Mouse (Mus musculus): Measurements from ENCODE around the gene B3gnt7. TPM values are rescaled to one million over a fixed set of nuclear protein-coding genes. Genes with fewer than 3 reads are reported as not detected.
"Not testable (repeated sequence)": the region's sequence is repeated elsewhere in the genome, so short reads cannot be mapped to it uniquely, and the experiment has no call there.

Gene B3gnt7
- polyA plus RNA-seq, 1 experiment from 2014 or later = 8.1 TPM

DNA sequence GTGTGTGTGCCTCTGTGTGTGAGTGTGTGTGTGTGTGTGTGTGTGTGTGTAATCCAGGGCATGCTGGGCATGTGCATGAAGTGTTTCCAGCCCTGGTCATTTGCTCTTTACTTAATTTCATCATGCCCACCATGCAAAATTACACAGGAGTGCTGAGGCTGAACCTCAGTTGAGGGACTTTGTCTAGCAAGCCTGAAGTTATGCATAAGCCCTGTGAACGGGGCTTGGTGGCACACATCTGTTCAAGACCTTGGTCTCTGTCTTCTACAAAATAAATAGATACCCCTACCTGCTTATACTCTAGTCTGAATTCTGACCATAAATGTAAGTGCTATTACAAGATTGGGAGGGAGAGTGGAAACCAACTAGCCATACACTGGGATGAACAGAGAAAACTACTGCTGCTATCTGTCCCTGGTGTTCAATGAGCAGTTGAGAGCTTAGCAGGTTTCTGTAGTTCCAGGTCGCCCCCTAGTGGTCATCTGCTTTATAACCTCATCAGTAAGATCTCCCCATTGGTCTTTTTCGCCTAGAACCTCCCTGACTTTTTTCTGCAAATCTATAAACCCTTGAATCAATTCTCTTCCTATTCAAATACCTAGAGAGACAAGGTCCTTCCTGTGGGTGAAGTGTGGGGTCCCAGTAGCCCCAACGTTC, 36.7 kb downstream of the B3gnt7 start:
- H3K27me3 ChIP-seq (ENCODE audit: insufficient read depth, poor library complexity, severe bottlenecking) = no peaks in the 10 kb centered on the region
- H3K36me3 ChIP-seq = no peaks in the 10 kb centered on the region
- peak; percentile 83 for DNase-seq (ENCODE audit: low spot score)
- no peak overlapping the region for H3K27ac ChIP-seq
- H3K4me1 ChIP-seq = no peaks in the 10 kb centered on the region
- 27% methylated on average over 4 of the region's 4 CpGs for WGBS
- no peaks in the 10 kb centered on the region for H3K9me3 ChIP-seq
- no peak overlapping the region for H3K4me3 ChIP-seq

DNA sequence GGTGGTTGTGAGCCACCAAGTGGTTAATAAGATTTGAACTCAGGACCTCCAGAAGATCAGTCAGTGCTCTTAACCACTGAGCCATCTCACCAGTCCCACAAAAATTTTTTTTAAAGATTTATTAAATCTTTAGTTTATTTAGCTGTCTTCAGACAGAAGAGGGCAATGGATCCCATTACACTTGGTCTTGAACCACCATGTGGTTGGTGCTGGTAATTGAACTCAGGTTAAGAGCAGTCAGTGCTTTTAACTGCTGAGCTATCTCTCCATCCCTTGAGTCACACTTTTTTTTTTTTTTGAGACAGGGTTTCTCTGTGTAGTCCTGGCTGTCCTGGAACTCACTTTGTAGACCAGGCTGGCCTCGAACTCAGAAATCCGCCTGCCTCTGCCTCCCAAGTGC, 38.5 kb downstream of the B3gnt7 start:
- not testable (repeated sequence) for H3K27ac ChIP-seq; H3K9me3 ChIP-seq; H3K27me3 ChIP-seq (ENCODE audit: insufficient read depth, poor library complexity, severe bottlenecking); H3K36me3 ChIP-seq; H3K4me1 ChIP-seq; H3K4me3 ChIP-seq; DNase-seq (ENCODE audit: low spot score)
- WGBS = 93% methylated on average over 2 of the region's 2 CpGs

DNA sequence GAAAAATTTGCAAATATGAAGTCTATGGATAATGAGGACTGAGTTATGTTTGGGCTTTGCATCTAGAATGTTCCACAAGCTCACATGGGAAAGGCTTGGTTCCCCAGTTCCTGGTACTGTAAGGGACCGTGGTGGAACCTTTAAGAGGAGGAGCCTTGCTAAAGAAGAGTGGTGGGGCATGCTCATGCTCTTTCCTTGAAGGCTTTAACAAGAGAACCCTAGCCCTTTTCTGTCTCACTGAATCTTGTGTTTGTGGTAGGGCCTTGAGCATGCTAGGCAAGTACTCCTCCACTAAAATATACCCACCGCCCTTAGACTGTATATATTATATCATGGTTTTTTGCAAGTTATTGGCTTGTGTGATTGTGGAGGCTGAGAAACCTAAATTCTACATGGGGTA, 39.7 kb downstream of the B3gnt7 start:
- no peaks in the 10 kb centered on the region for H3K4me1 ChIP-seq
- H3K9me3 ChIP-seq = no peaks in the 10 kb centered on the region
- 84% methylated on average over 2 of the region's 2 CpGs for WGBS
- H3K27ac ChIP-seq = no peak overlapping the region
- no peak for DNase-seq (ENCODE audit: low spot score)
- peaks cover 11% of the 10 kb centered on the region for H3K36me3 ChIP-seq
- H3K4me3 ChIP-seq = no peak overlapping the region
- H3K27me3 ChIP-seq (ENCODE audit: insufficient read depth, poor library complexity, severe bottlenecking) = no peaks in the 10 kb centered on the region

DNA sequence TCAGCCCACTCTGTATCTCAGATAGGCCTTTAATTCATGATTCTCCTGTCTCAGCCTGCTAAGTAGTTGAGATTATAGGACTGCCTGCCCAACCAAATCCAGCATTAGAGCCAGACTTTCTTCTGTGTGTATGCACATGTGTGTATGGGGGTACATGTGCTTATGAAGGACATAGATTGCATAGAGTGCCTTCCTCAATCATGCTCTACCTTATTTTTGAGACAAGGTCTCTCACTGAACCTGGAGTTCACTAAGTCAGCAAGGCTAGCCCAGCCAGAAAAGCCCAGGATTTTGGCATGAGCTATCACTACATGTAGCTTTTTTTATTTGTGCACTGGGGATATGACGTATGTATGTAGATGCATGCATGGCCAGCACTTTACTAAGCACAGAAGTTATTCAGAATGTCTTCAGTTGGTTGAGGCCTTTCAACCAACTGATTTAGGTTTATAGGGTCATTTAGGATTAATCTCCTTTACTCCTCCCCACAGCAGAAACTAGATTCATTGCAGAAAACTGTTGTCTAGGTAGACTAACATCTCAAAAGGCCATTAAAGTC, 40.5 kb downstream of the B3gnt7 start:
- WGBS = 98% methylated on average over 1 of the region's 1 CpGs
- no peak overlapping the region for H3K4me3 ChIP-seq
- H3K36me3 ChIP-seq = peaks cover 19% of the 10 kb centered on the region
- no peaks in the 10 kb centered on the region for H3K9me3 ChIP-seq
- H3K27me3 ChIP-seq (ENCODE audit: insufficient read depth, poor library complexity, severe bottlenecking) = no peaks in the 10 kb centered on the region
- no peaks in the 10 kb centered on the region for H3K4me1 ChIP-seq
- H3K27ac ChIP-seq = no peak overlapping the region
- DNase-seq (ENCODE audit: low spot score) = no peak

DNA sequence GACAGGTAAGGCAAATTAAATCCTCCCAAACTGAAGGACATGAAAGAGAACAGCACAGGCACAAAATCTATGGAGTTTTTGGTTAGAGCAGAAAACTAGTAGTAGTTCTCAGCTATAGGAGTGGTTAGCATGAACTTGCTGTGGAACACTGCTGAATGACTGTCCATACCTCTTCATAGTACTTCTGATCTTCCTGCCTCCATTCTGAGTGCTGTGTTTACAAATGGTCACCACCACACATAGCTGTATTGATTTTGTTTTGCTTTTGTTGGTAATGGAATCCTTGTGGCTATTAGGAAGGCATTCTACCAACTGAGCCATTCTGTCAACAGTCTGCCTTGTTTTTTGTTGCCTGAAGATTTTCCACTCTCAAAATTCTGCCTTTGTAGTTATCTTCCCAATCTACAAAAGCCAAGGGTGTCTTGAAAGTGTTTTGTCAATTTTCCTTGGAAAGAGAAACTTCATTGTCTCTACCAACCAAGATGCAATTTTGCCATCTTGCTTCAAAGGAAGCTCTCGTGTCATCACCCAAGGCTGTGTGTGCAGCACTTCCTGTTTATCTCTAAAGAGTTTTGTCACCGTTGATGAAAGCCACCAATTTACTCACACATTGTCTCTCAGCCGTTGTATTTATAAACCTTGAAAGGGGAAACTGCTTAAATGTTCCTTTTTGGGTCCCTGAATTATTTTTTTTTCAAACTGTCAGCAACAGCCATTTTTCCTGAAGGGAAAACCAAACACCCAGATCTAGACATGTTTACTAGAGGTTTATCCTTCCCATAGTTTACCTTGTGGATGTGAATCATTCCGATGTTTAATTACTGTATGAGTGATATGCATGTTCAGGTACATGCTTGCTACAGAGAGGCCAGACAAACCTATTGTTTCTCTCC, 41.6 kb downstream of the B3gnt7 start:
- no peak overlapping the region for H3K27ac ChIP-seq
- 61% methylated on average over 4 of the region's 4 CpGs for WGBS

DNA sequence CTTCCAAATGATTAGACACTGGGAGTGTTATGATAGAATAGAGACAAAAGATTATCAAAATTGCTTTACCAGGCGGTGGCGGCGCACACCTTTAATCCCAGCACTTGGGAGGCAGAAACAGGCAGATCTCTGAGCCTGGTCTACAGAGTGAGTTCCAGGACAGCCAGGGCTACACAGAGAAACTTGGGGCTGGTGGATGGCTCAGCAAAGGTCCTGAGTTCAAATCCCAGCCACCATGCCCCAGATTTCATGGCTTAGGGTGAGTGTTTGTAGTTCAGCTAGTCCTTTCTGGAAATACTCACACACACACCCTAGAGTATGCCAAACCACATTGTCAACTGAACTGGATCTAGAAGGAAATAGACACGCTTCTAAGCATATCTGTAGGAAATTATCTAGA, 42.4 kb downstream of the B3gnt7 start:
- peaks cover 38% of the 10 kb centered on the region for H3K36me3 ChIP-seq
- DNase-seq (ENCODE audit: low spot score) = no peak
- H3K9me3 ChIP-seq = no peaks in the 10 kb centered on the region
- H3K4me3 ChIP-seq = no peak overlapping the region
- 85% methylated on average over 4 of the region's 4 CpGs for WGBS
- no peaks in the 10 kb centered on the region for H3K27me3 ChIP-seq (ENCODE audit: insufficient read depth, poor library complexity, severe bottlenecking)
- H3K27ac ChIP-seq = no peak overlapping the region
- H3K4me1 ChIP-seq = no peaks in the 10 kb centered on the region

More for the DNA sequence above, 41.6 kb downstream of the B3gnt7 start:
- H3K36me3 ChIP-seq = peaks cover 30% of the 10 kb centered on the region
- H3K4me3 ChIP-seq = no peak overlapping the region
- no peak for DNase-seq (ENCODE audit: low spot score)
- no peaks in the 10 kb centered on the region for H3K27me3 ChIP-seq (ENCODE audit: insufficient read depth, poor library complexity, severe bottlenecking)
- H3K4me1 ChIP-seq = no peaks in the 10 kb centered on the region
- no peaks in the 10 kb centered on the region for H3K9me3 ChIP-seq

DNA sequence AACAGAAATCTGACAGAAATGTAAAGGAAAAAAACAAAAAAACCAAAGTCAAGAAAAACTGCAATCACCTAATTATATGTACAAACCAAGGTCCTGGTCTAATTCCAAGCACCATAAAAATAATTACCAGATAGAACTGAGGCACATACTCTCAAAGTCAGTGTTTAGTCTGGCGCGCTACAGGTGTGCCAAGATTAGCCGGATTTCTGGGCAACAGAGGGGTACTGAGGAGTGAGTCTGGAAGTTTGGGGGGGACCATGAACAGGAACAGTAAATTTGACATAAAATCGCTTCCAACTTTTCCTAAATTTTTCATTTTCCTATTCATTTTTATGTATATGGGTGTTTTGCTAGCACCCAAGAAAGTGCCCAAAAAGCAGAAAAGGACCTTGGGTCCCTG, 43.3 kb downstream of the B3gnt7 start:
- no peak for DNase-seq (ENCODE audit: low spot score)
- peaks cover 47% of the 10 kb centered on the region for H3K36me3 ChIP-seq
- H3K27me3 ChIP-seq (ENCODE audit: insufficient read depth, poor library complexity, severe bottlenecking) = no peaks in the 10 kb centered on the region
- 94% methylated on average over 4 of the region's 4 CpGs for WGBS
- no peaks in the 10 kb centered on the region for H3K9me3 ChIP-seq
- no peaks in the 10 kb centered on the region for H3K4me1 ChIP-seq
- H3K4me3 ChIP-seq = no peak overlapping the region
- H3K27ac ChIP-seq = no peak overlapping the region

DNA sequence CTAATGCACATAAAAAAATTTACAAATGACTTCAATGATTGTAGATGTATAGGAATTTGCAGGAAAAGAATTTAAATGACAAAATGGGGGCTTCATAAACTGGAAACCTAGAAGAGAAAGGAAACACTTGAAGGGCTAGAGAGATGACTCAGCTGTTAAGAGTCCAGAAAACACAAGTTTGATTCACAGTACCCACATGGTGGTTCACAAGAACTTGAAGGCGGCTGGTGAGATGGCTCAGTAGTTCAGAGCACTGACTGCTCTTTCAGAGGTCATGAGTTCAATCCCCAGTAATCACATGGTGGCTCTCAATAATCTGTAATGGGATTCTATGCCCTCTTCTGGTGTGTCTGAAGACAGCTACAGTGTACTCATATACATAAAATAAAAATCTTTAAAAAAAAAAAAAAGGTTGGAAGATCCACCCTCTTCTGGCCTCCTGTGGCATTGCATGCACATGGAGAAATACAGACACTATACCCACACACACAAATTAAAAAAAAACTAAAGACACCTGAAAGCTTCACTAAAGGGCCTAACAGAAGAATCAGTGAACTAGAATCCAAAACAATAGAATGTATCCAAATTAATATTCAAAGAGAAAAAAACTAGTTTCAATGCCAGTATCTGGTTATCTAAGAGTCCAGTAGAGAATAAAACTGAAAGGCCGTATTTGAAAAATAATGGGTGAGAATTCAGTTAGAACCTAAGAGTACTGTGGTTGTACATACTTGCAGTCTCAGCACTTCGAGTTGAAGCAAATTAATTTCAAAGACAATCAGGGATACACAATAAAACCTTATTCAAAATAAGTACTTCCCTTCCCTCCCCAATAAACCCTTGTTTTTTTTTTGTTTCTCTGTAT, 44.5 kb downstream of the B3gnt7 start:
- Histone ChIP-seq H3K27ac (no peak overlapping the region), H3K36me3 (peaks cover 59% of the 10 kb centered on the region), H3K4me3 (no peak overlapping the region), H3K4me1 (no peaks in the 10 kb centered on the region), H3K27me3 (ENCODE audit: insufficient read depth, poor library complexity, severe bottlenecking) (no peaks in the 10 kb centered on the region), H3K9me3 (no peaks in the 10 kb centered on the region)
- DNase-seq (ENCODE audit: low spot score) = no peak
- WGBS = 90% methylated on average over 3 of the region's 3 CpGs

DNA sequence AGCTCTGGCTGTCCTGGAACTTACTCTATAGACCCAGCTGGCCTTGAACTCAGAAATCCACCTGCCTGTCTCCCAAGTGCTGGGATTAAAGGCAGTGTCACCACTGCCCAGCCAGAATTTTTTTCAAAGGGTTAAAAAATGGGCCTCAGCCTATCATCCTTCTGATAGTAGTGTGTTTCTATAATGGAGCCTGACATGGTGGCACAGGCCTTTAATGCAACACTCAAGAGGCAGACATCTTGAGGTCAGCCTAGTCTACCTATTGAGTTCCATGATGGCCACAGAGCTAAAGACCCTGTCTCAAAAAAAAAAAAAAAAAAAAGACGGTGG, 45.0 kb downstream of the B3gnt7 start:
- H3K27ac ChIP-seq = no peak overlapping the region
- H3K27me3 ChIP-seq (ENCODE audit: insufficient read depth, poor library complexity, severe bottlenecking) = no peaks in the 10 kb centered on the region
- H3K4me1 ChIP-seq = no peaks in the 10 kb centered on the region
- WGBS = 56% methylated on average over 1 of the region's 1 CpGs
- peaks cover 65% of the 10 kb centered on the region for H3K36me3 ChIP-seq
- H3K9me3 ChIP-seq = no peaks in the 10 kb centered on the region
- H3K4me3 ChIP-seq = no peak overlapping the region
- DNase-seq (ENCODE audit: low spot score) = no peak

DNA sequence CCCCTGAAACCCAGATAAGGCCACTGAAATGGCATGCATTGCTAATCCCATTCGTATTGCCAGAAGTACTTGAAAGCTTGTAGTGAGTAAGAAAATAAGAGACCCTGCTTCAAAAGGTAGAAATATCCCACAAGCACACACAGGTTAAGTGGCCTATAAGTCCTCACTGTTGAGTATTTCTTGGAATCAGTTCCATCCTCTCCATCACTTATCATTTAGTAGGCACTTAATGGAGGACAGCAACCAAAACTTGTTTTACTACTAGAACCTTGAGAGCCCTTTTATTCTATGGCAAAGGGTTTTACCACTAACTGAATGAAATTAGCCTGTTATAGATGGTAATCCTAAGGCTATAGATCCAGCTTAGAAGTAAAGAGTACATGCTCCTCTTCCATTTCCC, 45.5 kb downstream of the B3gnt7 start:
- Histone ChIP-seq H3K4me1 (no peaks in the 10 kb centered on the region), H3K9me3 (no peaks in the 10 kb centered on the region), H3K27me3 (ENCODE audit: insufficient read depth, poor library complexity, severe bottlenecking) (no peaks in the 10 kb centered on the region), H3K27ac (no peak overlapping the region), H3K36me3 (peaks cover 69% of the 10 kb centered on the region), H3K4me3 (no peak overlapping the region)
- DNase-seq (ENCODE audit: low spot score) = no peak
- WGBS = 59% methylated on average over 1 of the region's 1 CpGs

DNA sequence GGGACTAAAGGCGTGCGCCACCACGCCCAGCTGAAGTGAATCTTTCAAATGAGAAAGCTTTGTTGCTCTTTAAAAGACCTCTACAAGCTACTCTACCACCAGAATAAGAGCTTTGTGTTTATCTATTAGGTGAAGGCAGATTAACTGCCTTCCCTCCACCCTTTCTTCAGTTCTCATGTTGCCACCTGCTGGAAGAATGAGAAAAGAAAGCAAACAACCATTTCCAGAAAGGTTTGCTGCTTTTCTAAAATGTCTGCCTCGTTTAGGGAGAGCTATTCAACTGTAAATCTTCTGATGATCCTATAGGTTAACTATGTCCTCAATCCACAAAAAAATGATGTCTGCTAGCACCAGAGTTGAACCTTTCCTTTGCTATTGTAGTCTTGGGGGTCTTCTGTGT, 46.2 kb downstream of the B3gnt7 start:
- WGBS = 78% methylated on average over 4 of the region's 4 CpGs
- Histone ChIP-seq H3K27ac (no peak overlapping the region), H3K4me1 (no peaks in the 10 kb centered on the region), H3K27me3 (ENCODE audit: insufficient read depth, poor library complexity, severe bottlenecking) (no peaks in the 10 kb centered on the region), H3K4me3 (no peak overlapping the region), H3K36me3 (peaks cover 76% of the 10 kb centered on the region), H3K9me3 (no peaks in the 10 kb centered on the region)
- no peak for DNase-seq (ENCODE audit: low spot score)

DNA sequence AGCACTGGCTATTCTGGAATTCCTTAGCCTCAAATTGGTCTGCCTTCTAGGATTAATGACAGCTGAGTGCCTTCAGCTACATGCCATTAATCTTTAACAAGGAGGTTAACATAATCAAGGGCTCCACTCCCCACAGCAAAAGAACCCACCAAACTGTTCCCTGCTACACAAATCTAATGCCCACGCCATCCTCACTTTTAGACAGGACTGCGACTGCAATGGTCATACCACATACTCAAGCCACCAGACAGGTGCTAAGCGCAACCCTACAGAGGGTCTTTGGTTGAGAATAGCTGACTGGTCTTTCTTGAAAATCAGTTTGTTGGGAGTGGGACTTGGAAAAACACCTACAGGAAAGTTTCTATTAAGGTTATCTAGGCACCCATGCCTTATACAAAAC, 46.6 kb downstream of the B3gnt7 start:
- no peaks in the 10 kb centered on the region for H3K4me1 ChIP-seq
- H3K9me3 ChIP-seq = no peaks in the 10 kb centered on the region
- H3K4me3 ChIP-seq = no peak overlapping the region
- no peak for DNase-seq (ENCODE audit: low spot score)
- WGBS = 89% methylated on average over 3 of the region's 3 CpGs
- no peaks in the 10 kb centered on the region for H3K27me3 ChIP-seq (ENCODE audit: insufficient read depth, poor library complexity, severe bottlenecking)
- peaks cover 80% of the 10 kb centered on the region for H3K36me3 ChIP-seq
- no peak overlapping the region for H3K27ac ChIP-seq

DNA sequence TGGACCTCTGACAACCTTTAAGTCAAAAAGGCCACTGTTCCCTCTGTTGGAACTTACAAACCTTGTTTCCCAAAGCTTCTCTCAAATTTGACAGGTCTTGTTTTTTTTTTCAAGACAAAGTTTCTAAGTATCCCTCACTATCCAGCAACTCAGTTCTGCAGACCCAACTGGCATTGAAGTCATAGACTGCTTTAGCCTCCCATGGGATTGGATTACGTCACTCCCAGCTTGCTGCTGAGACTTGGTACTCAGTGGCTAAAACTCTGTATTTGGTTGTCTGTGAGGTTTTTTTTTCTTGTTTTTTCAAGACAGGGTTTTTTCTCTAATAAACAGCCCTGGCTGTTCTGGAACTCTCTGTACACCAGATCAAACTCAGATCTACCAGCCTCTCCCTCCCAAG, 47.1 kb downstream of the B3gnt7 start:
- H3K36me3 ChIP-seq = peaks cover 85% of the 10 kb centered on the region
- no peak for DNase-seq (ENCODE audit: low spot score)
- H3K27ac ChIP-seq = no peak overlapping the region
- no peaks in the 10 kb centered on the region for H3K9me3 ChIP-seq
- H3K4me1 ChIP-seq = no peaks in the 10 kb centered on the region
- WGBS = 86% methylated on average over 1 of the region's 1 CpGs
- no peaks in the 10 kb centered on the region for H3K27me3 ChIP-seq (ENCODE audit: insufficient read depth, poor library complexity, severe bottlenecking)
- H3K4me3 ChIP-seq = no peak overlapping the region
